Mouse (Mus musculus) bone marrow, adult 2 months (tissue): ENCODE measurements around the gene Appl1. TPM values are rescaled to one million over a fixed set of nuclear protein-coding genes. Genes with fewer than 3 reads are reported as not detected.
"Not testable (repeated sequence)": the region's sequence is repeated elsewhere in the genome, so short reads cannot be mapped to it uniquely, and the experiment has no call there.

ENCODE experiments used
- H3K27ac ChIP-seq: fragments of 200-500 bp; 2 replicates; pipeline ENCODE4 v1.5.1; 2012; ENCODE audit warnings: low read depth, mild to moderate bottlenecking, control low read depth, inconsistent platforms, low read length; ENCODE audit not compliant: control insufficient read depth, poor library complexity, insufficient read depth
- H3K4me1 ChIP-seq: fragments of 200-500 bp; 2 replicates; pipeline ENCODE4 v1.6.1; 2011; ENCODE audit warnings: low read length; ENCODE audit not compliant: control insufficient read depth, insufficient read depth
- H3K4me3 ChIP-seq: fragments of 200-500 bp; replicated peaks from 2 replicates; pipeline ENCODE3; 2011; ENCODE audit warnings: mild to moderate bottlenecking, low read depth, low read length, control low read depth; ENCODE audit not compliant: control insufficient read depth
- CTCF ChIP-seq: fragments of 200-500 bp; IDR thresholded peaks from 2 replicates; pipeline ENCODE4 v1.5.1; 2011; ENCODE audit warnings: low read length, control low read depth; ENCODE audit not compliant: control insufficient read depth, insufficient read depth
- POLR2A ChIP-seq: fragments of 200-500 bp; IDR thresholded peaks from 2 replicates; pipeline ENCODE4 v1.6.1; 2011; ENCODE audit warnings: low read depth, mild to moderate bottlenecking, control low read depth, low read length, borderline replicate concordance; ENCODE audit not compliant: control insufficient read depth
- WGBS: fragments of 180-500 bp; shearing (Covaris S2); methylation state at CpG from one replicate; pipeline ENCODE4 v1.1.7; 2018; 5-methylcytosine and 5-hydroxymethylcytosine counted together
- polyA plus RNA-seq: library from polyadenylated mRNA; stranded (reverse); fragments of >200 nt; gene quantifications from 2 replicates; pipeline ENCODE4 v1.2.4, GENCODE M21; 2011; ENCODE audit warnings: low replicate concordance; ENCODE audit not compliant: missing spikeins, insufficient read depth, insufficient read length

The Appl1 gene
- polyA plus RNA-seq, 1 experiment, result 7.5 TPM

- Histone ChIP-seq H3K4me1 (no peaks in the 10 kb centered on the region), H3K27ac (no peak overlapping the region), H3K4me3 (no peak overlapping the region)
- TF ChIP-seq CTCF (no peak), POLR2A (no peak)
- WGBS, result 67% methylated on average over 5 of the region's 5 CpGs
Measured at GRCm38 (mm10) chr14:26923702-26924421, 47.2 kb downstream of the Appl1 start.

- Histone ChIP-seq H3K4me1 (no peaks in the 10 kb centered on the region), H3K27ac (no peak overlapping the region), H3K4me3 (no peak overlapping the region)
- 84% methylated on average over 3 of the region's 3 CpGs for WGBS
- no peak for TF ChIP-seq POLR2A
Measured at GRCm38 (mm10) chr14:26919310-26919709, 51.7 kb downstream of the Appl1 start.

GRCm38 (mm10) chr14:26913681-26914268 lies 57.3 kb downstream of the Appl1 start:
- 82% methylated on average over 9 of the region's 9 CpGs for WGBS
- Histone ChIP-seq H3K4me3 (no peak overlapping the region), H3K27ac (no peak overlapping the region), H3K4me1 (no peaks in the 10 kb centered on the region)
- TF ChIP-seq CTCF (no peak), POLR2A (no peak)

GRCm38 (mm10) chr14:26911826-26912225 lies 59.2 kb downstream of the Appl1 start:
- 91% methylated on average over 13 of the region's 13 CpGs for WGBS
- H3K4me1 ChIP-seq, result no peaks in the 10 kb centered on the region
- H3K4me3 ChIP-seq, result no peak overlapping the region
- no peak for TF ChIP-seq POLR2A
- no peak for TF ChIP-seq CTCF
- H3K27ac ChIP-seq, result no peak overlapping the region

GRCm38 (mm10) chr14:26911201-26911600 lies 59.8 kb downstream of the Appl1 start:
- WGBS, result 74% methylated on average over 6 of the region's 6 CpGs
- Histone ChIP-seq H3K27ac (no peak overlapping the region), H3K4me1 (no peaks in the 10 kb centered on the region), H3K4me3 (no peak overlapping the region)
- TF ChIP-seq POLR2A, result no peak
- TF ChIP-seq CTCF, result no peak

GRCm38 (mm10) chr14:26910461-26910860 lies 60.6 kb downstream of the Appl1 start:
- H3K4me3 ChIP-seq, H3K4me1 ChIP-seq, H3K27ac ChIP-seq: not testable (repeated sequence)
- 74% methylated on average over 9 of the region's 9 CpGs for WGBS

GRCm38 (mm10) chr14:26907401-26907800 lies 63.6 kb downstream of the Appl1 start:
- 83% methylated on average over 4 of the region's 4 CpGs for WGBS
- H3K27ac ChIP-seq, result no peak overlapping the region
- no peak for TF ChIP-seq CTCF
- no peak for TF ChIP-seq POLR2A
- no peak overlapping the region for H3K4me3 ChIP-seq
- H3K4me1 ChIP-seq, result no peaks in the 10 kb centered on the region

GRCm38 (mm10) chr14:26900893-26901292 lies 70.1 kb downstream of the Appl1 start:
- 82% methylated on average over 12 of the region's 12 CpGs for WGBS
- Histone ChIP-seq H3K4me1 (no peaks in the 10 kb centered on the region), H3K4me3 (no peak overlapping the region), H3K27ac (no peak overlapping the region)
- no peak for TF ChIP-seq POLR2A
- TF ChIP-seq CTCF, result no peak

GRCm38 (mm10) chr14:26899490-26899889 lies 71.5 kb downstream of the Appl1 start:
- WGBS, result 74% methylated on average over 2 of the region's 2 CpGs
- H3K4me1 ChIP-seq, result no peaks in the 10 kb centered on the region
- H3K4me3 ChIP-seq, result no peak overlapping the region
- no peak overlapping the region for H3K27ac ChIP-seq
- TF ChIP-seq CTCF (no peak), POLR2A (no peak)
